Comparison of ENCODE assay signal across 9 mouse cellular contexts in genomic region chr9:47529182-47529581, GRCm38 (mm10). TPM values are rescaled to one million over a fixed set of nuclear protein-coding genes. Genes with fewer than 3 reads are reported as not detected.
A peak's percentile ranks its signal among the peaks of the same experiment; 100 is the strongest.
DNase-seq lines count a peak whose midpoint lies in the region; ATAC-seq and TF ChIP-seq lines count a peak whose summit lies in the region.
"Had no signal": no experiment of that assay in that cellular context is flagged by ENCODE, and none has a peak within 500 bp of the region (broad histone marks: within the 10 kb centered on the region; RNA-seq: fewer than 3 reads in every experiment).

No protein-coding gene starts in this region.

- TF ChIP-seq POLR2A in bone marrow macrophage, adult 2 months (IDR thresholded peaks at IDR 0.05; ENCODE audit: borderline replicate concordance, low read depth, low read length): no peak

- peaks cover 35% of the 10 kb centered on the region for H3K27me3 ChIP-seq in heart, embryonic 14.5 days (ENCODE audit: control insufficient read depth, insufficient read depth, low read length)
- H3K27me3 ChIP-seq in hindbrain, embryonic 12.5 days: no peaks in the 10 kb centered on the region
- no peaks in the 10 kb centered on the region; the same call in 1 of the 2 replicates for H3K27me3 ChIP-seq in midbrain, embryonic 11.5 days (ENCODE audit: control insufficient read depth, insufficient read depth, low read length)

- TF ChIP-seq CTCF in bone marrow macrophage, adult 2 months (IDR thresholded peaks at IDR 0.05; ENCODE audit: low read depth, low read length): no peak

- H3K4me3 ChIP-seq in heart, embryonic 14.5 days (ENCODE audit: control insufficient read depth in 1 of 2, insufficient read depth in 1 of 2, low read depth in 1 of 2, low read length in 2 of 2): peak overlapping the region in 1 of 2 experiments; percentile 66; a peak in 2 of 4 replicates
- H3K4me3 ChIP-seq in bone marrow macrophage, adult 2 months (ENCODE audit: insufficient read depth, low read length): peak overlapping the region; percentile 94
- H3K4me3 ChIP-seq in hindbrain, embryonic 12.5 days: peak overlapping the region; percentile 62
- peak overlapping the region; percentile 80 for H3K4me3 ChIP-seq in midbrain, embryonic 11.5 days (ENCODE audit: low read depth, low read length)

- peaks cover 3 to 12% of the 10 kb centered on the region in 2 experiments for H3K4me1 ChIP-seq in heart, embryonic 14.5 days (ENCODE audit: control insufficient read depth in 2 of 2, insufficient read depth in 2 of 2, low read length in 2 of 2)
- H3K4me1 ChIP-seq in bone marrow macrophage, adult 2 months (ENCODE audit: control insufficient read depth, insufficient read depth, low read length): peaks cover 18% of the 10 kb centered on the region
- peaks cover 28% of the 10 kb centered on the region for H3K4me1 ChIP-seq in hindbrain, embryonic 12.5 days
- H3K4me1 ChIP-seq in midbrain, embryonic 11.5 days (ENCODE audit: control insufficient read depth, insufficient read depth, low read length): peaks cover 27% of the 10 kb centered on the region

- no peak for ATAC-seq in heart, embryonic 14.5 days (ENCODE audit: insufficient number of reproducible peaks, insufficient read depth, low FRiP score, low read depth)
- no peak for ATAC-seq in hindbrain, embryonic 12.5 days (ENCODE audit: low FRiP score)
- ATAC-seq in midbrain, embryonic 11.5 days (ENCODE audit: low FRiP score): no peak

- DNase-seq in heart, postnatal 10 days: no peak
- DNase-seq in midbrain, embryonic 11.5 days (ENCODE audit: low spot score, missing footprints): peak; percentile 91
- no peak for DNase-seq in thymus, postnatal 36 days
- no peak for DNase-seq in left cerebral cortex, postnatal 36 days (ENCODE audit: low spot score in 2 of 2)
- DNase-seq in right cerebral cortex, postnatal 36 days (ENCODE audit: low spot score in 2 of 2): no peak

- no peaks in the 10 kb centered on the region for H3K36me3 ChIP-seq in heart, embryonic 14.5 days (ENCODE audit: control insufficient read depth, insufficient read depth, low read length)
- no peaks in the 10 kb centered on the region for H3K36me3 ChIP-seq in hindbrain, embryonic 12.5 days
- no peaks in the 10 kb centered on the region for H3K36me3 ChIP-seq in midbrain, embryonic 11.5 days (ENCODE audit: control insufficient read depth, insufficient read depth, low read length)
- H3K36me3 ChIP-seq: G1E had no signal

- no peaks in the 10 kb centered on the region for H3K9me3 ChIP-seq in heart, embryonic 14.5 days (ENCODE audit: control insufficient read depth, low read length)
- H3K9me3 ChIP-seq in hindbrain, embryonic 12.5 days (replicated peaks): no peaks in the 10 kb centered on the region
- no peaks in the 10 kb centered on the region for H3K9me3 ChIP-seq in midbrain, embryonic 11.5 days (ENCODE audit: control insufficient read depth, low read length)

- peak overlapping the region; percentile 95 for H3K4me2 ChIP-seq in heart, embryonic 14.5 days (ENCODE audit: low read length)
- H3K4me2 ChIP-seq in hindbrain, embryonic 12.5 days (replicated peaks): peak overlapping the region; percentile 89
- H3K4me2 ChIP-seq in midbrain, embryonic 11.5 days: peak overlapping the region; percentile 62

- 6% methylated on average over 11 of the region's 11 CpGs for WGBS in heart, embryonic 14.5 days
- WGBS in hindbrain, embryonic 12.5 days: 2% methylated on average over 11 of the region's 11 CpGs
- 2% methylated on average over 11 of the region's 11 CpGs for WGBS in midbrain, embryonic 11.5 days

- intact Hi-C loops in heart, postnatal 10 days (cut with DNase I): no loop called here
- intact Hi-C loops in left cerebral cortex, postnatal 36 days (cut with DNase I): loop anchor here (5.0 kb wide), 2 partner anchors 82 to 792 kb away; no protein-coding TSS in a partner anchor

- peak overlapping the region; percentile 78 for H3K9ac ChIP-seq in heart, embryonic 14.5 days (ENCODE audit: low read length)
- H3K9ac ChIP-seq in hindbrain, embryonic 12.5 days: peak overlapping the region; percentile 67; the same call in 1 of the 2 replicates
- H3K9ac ChIP-seq in midbrain, embryonic 11.5 days (ENCODE audit: low read length): peak overlapping the region; percentile 24

- H3K27ac ChIP-seq in heart, embryonic 14.5 days (replicated peaks in 1 of 2; ENCODE audit: control insufficient read depth in 1 of 2, insufficient read depth in 1 of 2, low read depth in 2 of 2, low read length in 2 of 2): peak overlapping the region in 1 of 2 experiments; percentile 73; a peak in 1 of 4 replicates
- H3K27ac ChIP-seq in bone marrow macrophage, adult 2 months (ENCODE audit: insufficient read depth, low read depth, low read length): peak overlapping the region; percentile 86
- peak overlapping the region; percentile 91 for H3K27ac ChIP-seq in hindbrain, embryonic 12.5 days
- H3K27ac ChIP-seq in midbrain, embryonic 11.5 days (ENCODE audit: low read depth, low read length): no peak overlapping the region

RNA-seq across cellular contexts. Expression of gene Cadm1, which starts 0.8 kb away (rescaled TPM):
- 14.7 and 16.5 TPM in 2 replicates for polyA plus RNA-seq in heart, embryonic 14.5 days (2014; fragmentation: Nextera tagmentation; extraction: Ambion mirVana)
- total RNA-seq in heart, postnatal 10 days (2021): 1 to 10 TPM; 2.7 to 3.3 TPM
- 134 and 146 TPM in 2 replicates for polyA plus RNA-seq in bone marrow macrophage, adult 2 months (2012; ENCODE audit: insufficient read depth, insufficient read length, missing spikeins)
- polyA plus RNA-seq in hindbrain, embryonic 12.5 days (2016; fragmentation: Nextera tagmentation; extraction: Ambion mirVana): 120 and 132 TPM in 2 replicates
- polyA plus RNA-seq in midbrain, embryonic 11.5 days (2014; fragmentation: Nextera tagmentation; extraction: Ambion mirVana): 87.3 and 90.9 TPM in 2 replicates
- 100 to 1,000 TPM; 209 to 233 TPM for total RNA-seq in left cerebral cortex, postnatal 36 days (2021)
- polyA plus RNA-seq: G1E had no signal

Comparison
In these comparisons a context has a peak if more than half of its experiments do, and no peak if none do; other contexts are left out.
1. H3K9ac ChIP-seq: peak in every context shown above with its lines; median percentile 78 in heart, embryonic 14.5 days; 67 in hindbrain, embryonic 12.5 days; 24 in midbrain, embryonic 11.5 days.